Mouse (Mus musculus) testis, adult 2 months (tissue): ENCODE measurements around the gene Cdt1. TPM values are rescaled to one million over a fixed set of nuclear protein-coding genes. Genes with fewer than 3 reads are reported as not detected.
"Not testable (repeated sequence)": the region's sequence is repeated elsewhere in the genome, so short reads cannot be mapped to it uniquely, and the experiment has no call there.

Source experiments
- H3K27ac ChIP-seq: fragments of 200-500 bp; 2 replicates; pipeline ENCODE4 v1.5.1; 2012; ENCODE audit warnings: low read depth, low read length; ENCODE audit not compliant: control insufficient read depth, insufficient read depth
- H3K27me3 ChIP-seq: fragments of 200-500 bp; 2 replicates; pipeline ENCODE4 v1.6.1; 2012; ENCODE audit warnings: mild to moderate bottlenecking, low read length, moderate library complexity; ENCODE audit not compliant: control insufficient read depth, insufficient read depth
- H3K36me3 ChIP-seq: fragments of 200-500 bp; 2 replicates; pipeline ENCODE4 v1.6.1; 2012; ENCODE audit warnings: mild to moderate bottlenecking, low read length; ENCODE audit not compliant: control insufficient read depth, insufficient read depth
- H3K4me1 ChIP-seq: fragments of 200-500 bp; 2 replicates; pipeline ENCODE4 v1.6.1; 2012; ENCODE audit warnings: low read length; ENCODE audit not compliant: control insufficient read depth, insufficient read depth
- H3K4me3 ChIP-seq: fragments of 200-500 bp; 2 replicates; pipeline ENCODE4 v1.5.1; 2012; ENCODE audit warnings: low read depth, mild to moderate bottlenecking, low read length, moderate library complexity, mixed read lengths; ENCODE audit not compliant: control insufficient read depth
- CTCF ChIP-seq: fragments of 200-500 bp; IDR thresholded peaks from 2 replicates; pipeline ENCODE4 v1.5.1; 2012; ENCODE audit warnings: low read depth, mild to moderate bottlenecking, inconsistent platforms, low read length, moderate library complexity; ENCODE audit not compliant: control insufficient read depth, insufficient read depth, insufficient replicate concordance
- POLR2A ChIP-seq: fragments of 200-500 bp; IDR thresholded peaks from 2 replicates; pipeline ENCODE4 v1.6.1; 2012; ENCODE audit warnings: low read depth, mild to moderate bottlenecking, inconsistent platforms, low read length, moderate library complexity; ENCODE audit not compliant: control insufficient read depth
- polyA plus RNA-seq: library from polyadenylated mRNA; depleted of rRNA; stranded (reverse); fragments of >200 nt; gene quantifications from 2 replicates; pipeline ENCODE4 v1.2.3, GENCODE M21; 2012

Cdt1 gene
- polyA plus RNA-seq, 1 experiment = 4.5 TPM

GRCm38 (mm10) chr8:122569996-122570395 lies 2.2 kb downstream of the Cdt1 start:
- H3K27ac ChIP-seq = no peak overlapping the region
- H3K27me3 ChIP-seq = no peaks in the 10 kb centered on the region
- H3K36me3 ChIP-seq = no peaks in the 10 kb centered on the region
- no peak for TF ChIP-seq CTCF
- TF ChIP-seq POLR2A = no peak
- H3K4me3 ChIP-seq = no peak overlapping the region
- peaks cover 23% of the 10 kb centered on the region for H3K4me1 ChIP-seq

DNA sequence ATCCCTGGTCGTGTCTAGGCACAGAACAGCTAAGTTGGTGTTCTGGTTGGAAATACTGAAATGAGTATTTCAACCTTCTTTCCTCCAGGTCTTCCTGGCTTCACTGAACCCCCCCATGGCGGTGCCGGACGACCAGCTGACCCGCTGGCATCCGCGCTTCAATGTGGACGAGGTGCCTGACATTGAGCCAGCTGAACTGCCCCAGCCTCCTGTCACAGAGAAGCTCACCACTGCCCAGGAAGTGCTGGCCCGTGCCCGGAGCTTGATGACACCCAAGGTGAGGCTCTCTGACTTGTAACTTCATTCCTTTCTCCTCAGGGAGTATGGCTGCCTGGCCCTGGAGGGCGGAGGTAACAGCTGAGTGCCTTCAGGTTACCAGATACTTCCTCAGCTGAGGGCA lies 3.3 kb downstream of the Cdt1 start:
- Histone ChIP-seq H3K4me3 (no peak overlapping the region), H3K4me1 (peaks cover 23% of the 10 kb centered on the region), H3K27ac (no peak overlapping the region), H3K27me3 (no peaks in the 10 kb centered on the region), H3K36me3 (no peaks in the 10 kb centered on the region)
- TF ChIP-seq CTCF (no peak), POLR2A (no peak)

DNA sequence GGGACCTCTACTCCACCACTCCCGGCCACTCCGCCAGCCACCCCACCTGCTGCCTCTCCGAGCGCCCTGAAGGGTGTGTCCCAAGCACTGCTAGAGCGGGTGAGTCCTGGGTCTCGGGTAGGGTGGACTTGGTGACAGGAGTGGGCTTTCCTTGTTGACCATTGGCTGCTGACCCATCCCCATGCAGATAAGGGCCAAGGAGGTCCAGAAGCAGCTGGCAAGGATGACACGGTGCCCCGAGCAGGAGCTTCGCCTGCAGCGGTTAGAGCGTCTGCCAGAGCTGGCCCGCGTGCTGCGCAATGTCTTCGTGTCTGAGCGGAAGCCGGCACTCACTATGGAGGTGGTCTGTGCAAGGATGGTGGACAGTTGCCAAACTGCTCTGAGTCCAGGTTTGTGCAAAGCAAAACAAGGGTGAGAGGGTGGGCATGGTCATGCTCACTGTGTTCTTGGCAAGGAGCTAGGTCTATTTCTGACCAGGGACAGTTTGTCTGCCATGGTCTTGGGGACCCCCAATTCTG lies 4.0 kb downstream of the Cdt1 start:
- peaks cover 21% of the 10 kb centered on the region for H3K4me1 ChIP-seq
- TF ChIP-seq CTCF (no peak), POLR2A (no peak)
- H3K27ac ChIP-seq = no peak overlapping the region
- no peaks in the 10 kb centered on the region for H3K36me3 ChIP-seq
- H3K4me3 ChIP-seq = no peak overlapping the region
- no peaks in the 10 kb centered on the region for H3K27me3 ChIP-seq

- no peak for TF ChIP-seq CTCF
- no peak for TF ChIP-seq POLR2A
- no peak overlapping the region for H3K4me3 ChIP-seq
- peaks cover 18% of the 10 kb centered on the region for H3K4me1 ChIP-seq
- H3K27me3 ChIP-seq = no peaks in the 10 kb centered on the region
- no peaks in the 10 kb centered on the region for H3K36me3 ChIP-seq
- H3K27ac ChIP-seq = no peak overlapping the region
Observed at GRCm38 (mm10) chr8:122572751-122573150, 4.9 kb downstream of the Cdt1 start.

DNA sequence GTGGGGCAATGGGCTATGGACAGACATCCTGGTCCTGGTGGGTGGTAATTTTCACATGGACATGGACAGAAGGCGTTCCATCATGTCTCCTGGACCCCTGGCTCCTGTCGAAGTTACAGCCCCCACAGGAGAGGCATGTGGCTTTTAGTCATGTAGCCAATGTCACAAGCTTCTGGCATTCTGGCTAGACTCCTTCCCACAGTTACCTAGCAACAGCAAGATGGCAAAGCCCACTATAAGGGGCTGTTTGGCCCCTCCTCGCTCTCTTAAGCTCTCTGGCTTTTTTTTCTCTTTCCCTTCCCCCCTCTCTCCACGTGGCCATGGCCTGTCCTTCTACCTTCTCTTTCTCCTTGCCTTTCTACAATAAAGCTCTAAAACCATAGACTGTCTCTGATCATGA lies 5.4 kb downstream of the Cdt1 start:
- peaks cover 18% of the 10 kb centered on the region for H3K4me1 ChIP-seq
- not testable (repeated sequence) for H3K27me3 ChIP-seq, H3K27ac ChIP-seq, H3K4me3 ChIP-seq, H3K36me3 ChIP-seq

DNA sequence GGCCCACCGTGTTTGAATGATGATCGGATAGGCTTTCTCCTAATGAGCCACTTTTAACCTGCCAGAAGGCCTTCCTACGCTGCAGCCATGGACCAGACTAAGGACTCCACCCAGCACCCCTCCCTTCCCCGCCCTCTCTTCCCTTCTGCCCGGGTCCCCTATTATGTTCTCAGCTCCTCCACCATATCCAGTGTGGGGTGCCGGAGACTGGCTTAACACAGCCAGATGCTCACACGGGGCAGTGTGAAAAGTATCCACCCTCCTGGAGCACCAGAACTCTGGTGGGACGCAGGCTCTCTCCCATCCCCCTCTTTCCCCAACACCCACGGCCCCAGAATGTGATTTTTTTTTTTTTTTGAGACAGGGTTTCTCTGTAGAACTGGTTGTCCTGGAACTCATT lies 5.8 kb downstream of the Cdt1 start:
- H3K4me3 ChIP-seq = no peak overlapping the region
- H3K27me3 ChIP-seq = no peaks in the 10 kb centered on the region
- TF ChIP-seq POLR2A (no peak), CTCF (no peak)
- H3K36me3 ChIP-seq = no peaks in the 10 kb centered on the region
- peaks cover 15% of the 10 kb centered on the region for H3K4me1 ChIP-seq
- no peak overlapping the region for H3K27ac ChIP-seq

- no peaks in the 10 kb centered on the region for H3K36me3 ChIP-seq
- H3K27me3 ChIP-seq = no peaks in the 10 kb centered on the region
- H3K4me1 ChIP-seq = peaks cover 12% of the 10 kb centered on the region
- TF ChIP-seq POLR2A = no peak
- no peak for TF ChIP-seq CTCF
- no peak overlapping the region for H3K4me3 ChIP-seq
- no peak overlapping the region for H3K27ac ChIP-seq
Observed at GRCm38 (mm10) chr8:122574264-122574663, 6.4 kb downstream of the Cdt1 start.

DNA sequence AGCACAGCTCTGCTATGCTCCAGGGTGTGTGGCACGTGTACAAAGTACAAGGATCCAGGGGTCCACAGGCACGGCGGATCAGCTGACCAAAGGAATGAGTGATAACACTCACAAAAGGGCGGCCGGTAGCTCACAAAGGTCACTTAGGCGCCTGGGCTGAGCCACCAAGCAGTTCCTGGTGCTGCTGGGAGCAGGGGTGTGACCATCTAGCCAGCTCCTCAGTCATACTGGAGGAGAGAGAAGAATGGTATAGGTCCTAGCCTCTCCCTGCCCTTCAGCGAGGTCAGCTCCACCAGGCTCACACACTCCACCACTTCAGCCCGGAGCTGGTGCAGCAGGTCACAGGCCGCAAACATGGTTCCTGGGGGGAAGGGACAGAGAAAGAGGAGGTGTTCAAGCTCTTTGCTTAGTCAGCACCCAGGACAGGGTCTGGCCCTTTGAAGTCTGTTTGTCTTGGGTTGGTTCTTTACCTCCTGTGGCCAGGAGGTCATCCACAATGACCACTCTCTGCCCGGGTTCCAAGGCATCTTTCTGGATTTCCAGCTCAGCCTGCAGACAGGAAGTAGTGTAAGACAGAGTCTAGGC lies 6.9 kb downstream of the Cdt1 start:
- Histone ChIP-seq H3K36me3 (no peaks in the 10 kb centered on the region), H3K27ac (no peak overlapping the region), H3K27me3 (no peaks in the 10 kb centered on the region), H3K4me1 (peaks cover 12% of the 10 kb centered on the region), H3K4me3 (no peak overlapping the region)
- TF ChIP-seq POLR2A = no peak
- TF ChIP-seq CTCF = no peak
